Mouse (Mus musculus): ENCODE data around the gene Ak5.
A peak's percentile ranks its signal among the peaks of the same experiment; 100 is the strongest.
"Not testable (repeated sequence)": the region's sequence is repeated elsewhere in the genome, so short reads cannot be mapped to it uniquely, and the experiment has no call there.

Gene Ak5

GRCm38 (mm10) chr3:152668239-152668638 is at the start of gene Ak5:
TSS of gene Ak5 (minus strand) at chr3:152668360.
- DNase-seq = no peak

- DNase-seq = peak; percentile 87
Measured at GRCm38 (mm10) chr3:152713991-152714902, 46.1 kb upstream of the Ak5 start, which contains the start of gene Pigk. TSS of gene Pigk (plus strand) at chr3:152714100.

- DNase-seq = no peak
Measured at GRCm38 (mm10) chr3:152712957-152713356, 44.8 kb upstream of the Ak5 start.

GRCm38 (mm10) chr3:152709936-152710335 is 41.8 kb upstream of the Ak5 start:
- DNase-seq = no peak

- DNase-seq = no peak
Measured at GRCm38 (mm10) chr3:152707321-152707823, 39.2 kb upstream of the Ak5 start.

GRCm38 (mm10) chr3:152706901-152707300 is 38.7 kb upstream of the Ak5 start:
- no peak for DNase-seq

GRCm38 (mm10) chr3:152705826-152706225 is 37.7 kb upstream of the Ak5 start:
- DNase-seq = no peak

GRCm38 (mm10) chr3:152702274-152702843 is 34.2 kb upstream of the Ak5 start:
- DNase-seq = no peak

- not testable (repeated sequence) for DNase-seq
Measured at GRCm38 (mm10) chr3:152701536-152701935, 33.4 kb upstream of the Ak5 start.

GRCm38 (mm10) chr3:152699261-152699660 is 31.1 kb upstream of the Ak5 start:
- no peak for DNase-seq

- DNase-seq = no peak
Measured at GRCm38 (mm10) chr3:152698017-152698416, 29.9 kb upstream of the Ak5 start.

- no peak for DNase-seq
Measured at GRCm38 (mm10) chr3:152694950-152695349, 26.8 kb upstream of the Ak5 start.

- no peak for DNase-seq
Measured at GRCm38 (mm10) chr3:152689105-152689504, 20.9 kb upstream of the Ak5 start.

GRCm38 (mm10) chr3:152688532-152688931 is 20.4 kb upstream of the Ak5 start:
- DNase-seq = no peak

- DNase-seq = no peak
Measured at GRCm38 (mm10) chr3:152674663-152675062, 6.5 kb upstream of the Ak5 start.

- no peak for DNase-seq
Measured at GRCm38 (mm10) chr3:152669783-152670182, 1.6 kb upstream of the Ak5 start.

- no peak for DNase-seq
Measured at GRCm38 (mm10) chr3:152668793-152669192, 633 bp upstream of the Ak5 start.

GRCm38 (mm10) chr3:152667356-152668211 is 576 bp downstream of the Ak5 start:
- DNase-seq = no peak

GRCm38 (mm10) chr3:152666991-152667355 is 1.2 kb downstream of the Ak5 start:
- no peak for DNase-seq

- no peak for DNase-seq
Measured at GRCm38 (mm10) chr3:152658592-152658991, 9.6 kb downstream of the Ak5 start.

GRCm38 (mm10) chr3:152651991-152652390 is 16.2 kb downstream of the Ak5 start:
- DNase-seq = no peak

- DNase-seq = no peak
Measured at GRCm38 (mm10) chr3:152644610-152645009, 23.6 kb downstream of the Ak5 start.

Data from cerebellum, adult 9-11 months (tissue).